Mouse (Mus musculus) myocyte (in vitro differentiated cells): ENCODE data around the gene Shld1. TPM values are rescaled to one million over a fixed set of nuclear protein-coding genes. Genes with fewer than 3 reads are reported as not detected.

Source experiments
- H3K27me3 ChIP-seq: one replicate; pipeline ENCODE4 v1.6.1; 2011; ENCODE audit not compliant: control insufficient read depth, insufficient read depth, insufficient read length
- H3K36me3 ChIP-seq: one replicate; pipeline ENCODE4 v1.6.1; 2011; ENCODE audit not compliant: control insufficient read depth, insufficient read depth
- H3K4me2 ChIP-seq: one replicate; pipeline ENCODE4 v1.6.1; 2011; ENCODE audit warnings: low read depth, control low read depth
- H3K4me3 ChIP-seq: one replicate; pipeline ENCODE4 v1.5.1; 2011; ENCODE audit warnings: mild to moderate bottlenecking, control low read depth, moderate library complexity
- H3K79me2 ChIP-seq: one replicate; pipeline ENCODE4 v1.6.1; 2011; ENCODE audit not compliant: control insufficient read depth, insufficient read depth
- H3ac ChIP-seq: one replicate; pipeline ENCODE4 v1.6.1; 2011; ENCODE audit not compliant: control insufficient read depth, insufficient read length
- CEBPB ChIP-seq: IDR thresholded peaks from 2 replicates; pipeline ENCODE4 v1.6.1; 2011; ENCODE audit warnings: mild to moderate bottlenecking, moderate library complexity; ENCODE audit not compliant: poor library complexity, insufficient read depth, severe bottlenecking
- E2F4 ChIP-seq: IDR thresholded peaks from one replicate; pipeline ENCODE4 v1.6.1; 2011; ENCODE audit warnings: mild to moderate bottlenecking, control low read depth, moderate library complexity; ENCODE audit not compliant: insufficient read depth
- MAX ChIP-seq: IDR thresholded peaks from one replicate; pipeline ENCODE4 v1.6.1; 2011; ENCODE audit warnings: low read depth, mild to moderate bottlenecking, control low read depth
- MYOD1 ChIP-seq, 3 experiments: IDR thresholded peaks; one replicate each; pipeline ENCODE4 v1.6.1; 2011; ENCODE audit warnings: control low read depth in 2 of 3, low read depth in 2 of 3, mild to moderate bottlenecking in 2 of 3, moderate library complexity in 1 of 3; ENCODE audit not compliant: insufficient read length in 2 of 3, control insufficient read depth in 1 of 3
- MYOG ChIP-seq, 3 experiments: IDR thresholded peaks; one replicate each; pipeline ENCODE4 v1.6.1; 2011; ENCODE audit warnings: control low read depth in 2 of 3, low read depth in 2 of 3, mild to moderate bottlenecking in 2 of 3; ENCODE audit not compliant: insufficient read length in 2 of 3, control insufficient read depth in 1 of 3, insufficient read depth in 1 of 3
- POLR2A ChIP-seq: IDR thresholded peaks from one replicate; pipeline ENCODE4 v1.6.1; 2011; ENCODE audit warnings: low read depth, mild to moderate bottlenecking, control low read depth, moderate library complexity; ENCODE audit not compliant: insufficient read length
- POLR2AphosphoS2 ChIP-seq: IDR thresholded peaks from one replicate; pipeline ENCODE4 v1.6.1; 2011; ENCODE audit warnings: low read depth, control low read depth; ENCODE audit not compliant: insufficient read length
- REST ChIP-seq: IDR thresholded peaks from one replicate; pipeline ENCODE4 v1.6.1; 2011; ENCODE audit warnings: mild to moderate bottlenecking, control low read depth, moderate library complexity; ENCODE audit not compliant: insufficient read depth, insufficient read length
- SRF ChIP-seq: IDR thresholded peaks from one replicate; pipeline ENCODE4 v1.6.1; 2011; ENCODE audit warnings: low read depth; ENCODE audit not compliant: control insufficient read depth, insufficient read length
- TCF12 ChIP-seq: IDR thresholded peaks from one replicate; pipeline ENCODE4 v1.6.1; 2011; ENCODE audit warnings: mild to moderate bottlenecking, control low read depth; ENCODE audit not compliant: poor library complexity, insufficient read depth, severe bottlenecking
- TCF3 ChIP-seq: IDR thresholded peaks from one replicate; pipeline ENCODE4 v1.6.1; 2011; ENCODE audit warnings: low read depth, control low read depth; ENCODE audit not compliant: insufficient read length
- USF1 ChIP-seq: IDR thresholded peaks from one replicate; pipeline ENCODE4 v1.6.1; 2011; ENCODE audit warnings: low read depth, mild to moderate bottlenecking, control low read depth, moderate library complexity
- polyA plus RNA-seq: library from polyadenylated mRNA; unstranded; fragments of >200 nt; fragmentation: generic; extraction: Trizol; gene quantifications from one replicate; pipeline ENCODE4 v1.2.1, GENCODE M21; 2012; ENCODE audit warnings: missing spikeins

Gene Shld1
- polyA plus RNA-seq, 1 experiment, result 5.1 TPM

- Histone ChIP-seq H3K27me3 (peaks cover 15% of the 10 kb centered on the region), H3K4me3 (no peak overlapping the region), H3K79me2 (no peaks in the 10 kb centered on the region), H3ac (no peak overlapping the region), H3K4me2 (no peak overlapping the region), H3K36me3 (no peaks in the 10 kb centered on the region)
- no peak for TF ChIP-seq REST
- no peak for TF ChIP-seq POLR2A
- TF ChIP-seq TCF12, result no peak
- no peak for TF ChIP-seq CEBPB
- no peak for TF ChIP-seq USF1
- no peak for TF ChIP-seq TCF3
- TF ChIP-seq E2F4, result no peak
- no peak for TF ChIP-seq POLR2AphosphoS2
- TF ChIP-seq MYOD1 (IDR thresholded peaks at IDR 0.05; ENCODE audit: control insufficient read depth in 1 of 3, insufficient read length in 2 of 3, low read depth in 2 of 3), result no peak
- no peak for TF ChIP-seq MAX
- TF ChIP-seq SRF, result no peak
- no peak for TF ChIP-seq MYOG (IDR thresholded peaks at IDR 0.05; ENCODE audit: control insufficient read depth in 1 of 3, insufficient read depth in 1 of 3, insufficient read length in 2 of 3, low read depth in 2 of 3)
These were observed 106.9 kb downstream of the Shld1 start for GRCm38 (mm10) chr2:132793441-132794203.

DNA sequence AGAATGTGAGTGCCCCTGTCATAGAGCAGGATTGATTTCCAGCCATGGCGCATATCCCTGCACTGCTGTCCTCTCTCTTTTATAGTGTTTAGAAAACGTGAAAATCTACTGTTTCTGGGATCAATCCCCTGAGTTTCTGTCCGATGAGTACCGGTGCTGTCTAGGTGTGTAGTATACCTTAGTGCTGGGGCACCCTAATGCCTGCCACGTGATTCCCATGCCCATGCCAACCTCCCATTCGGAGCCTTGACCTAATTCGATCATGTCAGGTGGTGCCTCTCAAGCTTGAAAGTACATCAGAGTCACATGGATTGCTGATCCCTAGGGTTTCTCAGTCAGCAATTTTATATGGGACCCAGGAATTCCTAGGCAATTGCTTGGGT, 107.5 kb downstream of the Shld1 start:
- peaks cover 15% of the 10 kb centered on the region for H3K27me3 ChIP-seq
- H3K36me3 ChIP-seq, result no peaks in the 10 kb centered on the region
- H3K79me2 ChIP-seq, result no peaks in the 10 kb centered on the region
- H3K4me2 ChIP-seq, result no peak overlapping the region
- no peak overlapping the region for H3ac ChIP-seq
- TF ChIP-seq SRF (no peak), MYOD1 (IDR thresholded peaks at IDR 0.05; ENCODE audit: control insufficient read depth in 1 of 3, insufficient read length in 2 of 3, low read depth in 2 of 3) (no peak), E2F4 (no peak), POLR2AphosphoS2 (no peak), USF1 (no peak), TCF12 (no peak), REST (no peak), MYOG (IDR thresholded peaks at IDR 0.05; ENCODE audit: control insufficient read depth in 1 of 3, insufficient read depth in 1 of 3, insufficient read length in 2 of 3, low read depth in 2 of 3) (no peak), TCF3 (no peak), MAX (no peak), CEBPB (no peak), POLR2A (no peak)
- H3K4me3 ChIP-seq, result no peak overlapping the region

Other genes starting within 250 kb of the Shld1 start
- 6.1 TPM for gene Gpcpd1, start 99.2 kb upstream of the Shld1 start, polyA plus RNA-seq
- 0.04 TPM for gene Chgb, start 94.3 kb downstream of the Shld1 start, polyA plus RNA-seq
- 13.3 TPM for gene Trmt6, start 129.1 kb downstream of the Shld1 start, polyA plus RNA-seq
- gene Mcm8, start 129.2 kb downstream of the Shld1 start, polyA plus RNA-seq, result 1.5 TPM
- gene Crls1, start 159.7 kb downstream of the Shld1 start, polyA plus RNA-seq, result 46.4 TPM
- gene Lrrn4, start 194.0 kb downstream of the Shld1 start, polyA plus RNA-seq, result not detected